Mouse (Mus musculus) stomach, postnatal 0 days (tissue): Measurements from ENCODE around the gene Mms19.

Experiments used
- CTCF ChIP-seq: IDR thresholded peaks from 2 replicates; pipeline ENCODE4 v1.5.1; 2016; ENCODE audit warnings: antibody characterized with exemption, low read depth, mild to moderate bottlenecking, moderate library complexity
- EP300 ChIP-seq: optimal IDR thresholded peaks from 2 replicates; pipeline ENCODE3; 2016; ENCODE audit warnings: antibody characterized with exemption

GRCm38 (mm10) chr19:41898860-41899259 lies 82.1 kb downstream of the Mms19 start:
- TF ChIP-seq EP300 (no peak), CTCF (peak; percentile 87)
